Mouse (Mus musculus) CD8-positive naive resting alpha-beta T cell, adult 2 months (primary cell): ENCODE data around the gene Mrpl21.

Source experiments
- DNase-seq, 2 experiments: peaks; one replicate each; pipeline ENCODE4 v3.0.0; 2022; ENCODE audit warnings: low read depth in 2 of 2, low spot score in 2 of 2

Mrpl21 gene

GRCm38 (mm10) chr19:3297034-3297433 is 14.3 kb downstream of the Mrpl21 start:
- DNase-seq, result no peak

GRCm38 (mm10) chr19:3297775-3298174 is 15.1 kb downstream of the Mrpl21 start:
- no peak for DNase-seq

GRCm38 (mm10) chr19:3304017-3304416 is 21.3 kb downstream of the Mrpl21 start:
- no peak for DNase-seq

- no peak for DNase-seq
Observed at GRCm38 (mm10) chr19:3307175-3307949, 24.7 kb downstream of the Mrpl21 start.

- DNase-seq, result no peak
Observed at GRCm38 (mm10) chr19:3319341-3319740, 36.6 kb downstream of the Mrpl21 start.

GRCm38 (mm10) chr19:3320086-3320485 is 37.4 kb downstream of the Mrpl21 start:
- no peak for DNase-seq

GRCm38 (mm10) chr19:3320801-3321200 is 38.1 kb downstream of the Mrpl21 start:
- DNase-seq, result peak in 1 of 2 experiments; percentile 40

GRCm38 (mm10) chr19:3321617-3322016 is 38.9 kb downstream of the Mrpl21 start:
- no peak for DNase-seq

- DNase-seq, result peak; percentile 40 to 52
Observed at GRCm38 (mm10) chr19:3322261-3322969, 39.7 kb downstream of the Mrpl21 start, which contains the start of gene Cpt1a. Gene Cpt1a, plus strand, starts transcription at chr19:3322334.

GRCm38 (mm10) chr19:3323201-3323621 is 40.5 kb downstream of the Mrpl21 start:
- peak; percentile 52 to 53 for DNase-seq

GRCm38 (mm10) chr19:3323753-3324270 is 41.1 kb downstream of the Mrpl21 start:
- peak in 1 of 2 experiments; percentile 26 for DNase-seq

- peak in 1 of 2 experiments; percentile 12 for DNase-seq
Observed at GRCm38 (mm10) chr19:3324271-3324811, 41.6 kb downstream of the Mrpl21 start.

- peak; percentile 85 to 92 for DNase-seq
Observed at GRCm38 (mm10) chr19:3324931-3325711, 42.4 kb downstream of the Mrpl21 start.

GRCm38 (mm10) chr19:3325771-3326478 is 43.2 kb downstream of the Mrpl21 start:
- no peak for DNase-seq

- no peak for DNase-seq
Observed at GRCm38 (mm10) chr19:3326479-3327047, 43.9 kb downstream of the Mrpl21 start.

GRCm38 (mm10) chr19:3333247-3333646 is 50.5 kb downstream of the Mrpl21 start:
- no peak for DNase-seq

- DNase-seq, result no peak
Observed at GRCm38 (mm10) chr19:3333694-3334515, 51.2 kb downstream of the Mrpl21 start.

GRCm38 (mm10) chr19:3334550-3334949 is 51.8 kb downstream of the Mrpl21 start:
- DNase-seq, result no peak

GRCm38 (mm10) chr19:3335917-3336316 is 53.2 kb downstream of the Mrpl21 start:
- no peak for DNase-seq
